Mouse (Mus musculus): ENCODE measurements around the gene Zdhhc6.

The Zdhhc6 gene

DNA sequence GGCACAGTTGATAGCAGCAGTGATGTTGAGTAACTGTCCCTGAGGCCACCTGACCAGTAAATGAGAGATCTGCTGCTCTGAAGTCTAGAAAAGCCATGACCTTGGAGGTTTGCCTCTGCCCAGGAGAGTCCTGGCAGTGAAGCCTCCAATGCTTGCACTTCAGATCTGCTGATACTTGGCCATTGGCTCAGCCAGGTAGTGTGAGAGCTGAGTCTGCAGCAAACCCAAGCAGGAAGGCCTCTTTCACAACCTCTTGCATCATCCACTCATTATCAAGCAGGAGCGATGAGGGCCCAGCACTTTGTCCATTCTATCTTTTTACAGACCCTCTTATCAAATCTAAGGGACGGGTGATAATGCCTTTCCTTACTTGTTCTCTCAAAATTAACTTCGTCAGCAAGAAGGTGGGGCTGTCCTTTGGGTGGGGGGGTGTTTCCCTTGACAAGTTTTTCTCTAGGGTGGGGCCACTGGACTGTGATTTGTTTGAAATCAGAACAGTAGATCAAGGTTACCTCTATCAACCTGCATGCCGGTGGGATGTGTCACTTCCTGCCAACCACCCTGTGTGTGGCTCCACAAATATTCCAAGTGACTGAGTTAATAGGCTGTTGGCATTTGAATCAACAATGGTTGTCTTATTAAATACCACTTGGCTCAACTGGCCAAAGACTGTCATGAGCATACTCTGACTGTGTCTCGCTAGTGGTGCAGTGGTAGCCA, 58.0 kb downstream of the Zdhhc6 start:
- no peak for DNase-seq (ENCODE audit: low read depth)

DNA sequence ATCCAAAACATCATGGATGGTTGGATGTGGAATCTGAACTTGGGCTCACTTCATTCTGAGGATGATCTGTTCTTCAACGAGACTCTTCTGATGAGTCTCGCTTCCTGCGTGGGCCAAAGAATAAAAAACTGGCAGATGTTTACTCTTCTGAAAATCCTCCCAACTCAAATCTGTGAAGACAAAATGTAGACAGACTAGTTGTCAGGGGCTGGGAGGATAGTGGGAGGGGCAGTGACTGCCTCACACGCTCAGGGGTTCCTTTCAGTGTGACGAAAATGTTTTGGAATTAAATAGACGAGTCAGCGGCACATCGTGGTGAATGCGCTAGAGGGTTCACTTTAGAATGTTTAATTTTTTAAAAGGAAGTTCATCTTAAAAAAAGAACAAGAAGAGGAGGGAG, 59.7 kb downstream of the Zdhhc6 start:
- DNase-seq (ENCODE audit: low read depth) = peak; percentile 21

DNA sequence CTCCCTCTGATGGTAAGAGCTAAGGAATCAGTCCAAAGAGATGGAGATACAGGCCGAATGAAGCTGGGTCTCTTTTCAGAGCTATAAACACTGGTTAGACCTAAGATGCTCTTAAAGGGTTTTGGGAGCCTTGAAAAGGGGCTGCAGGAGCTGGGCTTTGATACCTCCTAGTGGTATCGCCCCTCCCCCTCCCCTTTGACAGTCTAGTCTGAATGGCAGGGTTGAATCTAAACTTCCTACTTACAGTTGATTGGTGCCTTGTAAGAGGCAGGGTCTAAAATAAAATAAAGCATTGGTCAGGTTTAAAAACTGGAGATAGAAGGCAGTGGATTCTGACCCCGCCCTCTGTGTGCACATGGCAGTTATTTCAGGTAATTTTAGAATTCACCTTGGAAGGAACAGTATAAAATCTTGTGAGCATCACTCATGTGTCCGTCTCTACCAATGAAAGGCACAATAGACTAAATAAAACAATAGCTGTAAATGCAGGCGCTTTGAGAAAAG, 61.3 kb downstream of the Zdhhc6 start:
- peak; percentile 83 for DNase-seq (ENCODE audit: low read depth)

DNA sequence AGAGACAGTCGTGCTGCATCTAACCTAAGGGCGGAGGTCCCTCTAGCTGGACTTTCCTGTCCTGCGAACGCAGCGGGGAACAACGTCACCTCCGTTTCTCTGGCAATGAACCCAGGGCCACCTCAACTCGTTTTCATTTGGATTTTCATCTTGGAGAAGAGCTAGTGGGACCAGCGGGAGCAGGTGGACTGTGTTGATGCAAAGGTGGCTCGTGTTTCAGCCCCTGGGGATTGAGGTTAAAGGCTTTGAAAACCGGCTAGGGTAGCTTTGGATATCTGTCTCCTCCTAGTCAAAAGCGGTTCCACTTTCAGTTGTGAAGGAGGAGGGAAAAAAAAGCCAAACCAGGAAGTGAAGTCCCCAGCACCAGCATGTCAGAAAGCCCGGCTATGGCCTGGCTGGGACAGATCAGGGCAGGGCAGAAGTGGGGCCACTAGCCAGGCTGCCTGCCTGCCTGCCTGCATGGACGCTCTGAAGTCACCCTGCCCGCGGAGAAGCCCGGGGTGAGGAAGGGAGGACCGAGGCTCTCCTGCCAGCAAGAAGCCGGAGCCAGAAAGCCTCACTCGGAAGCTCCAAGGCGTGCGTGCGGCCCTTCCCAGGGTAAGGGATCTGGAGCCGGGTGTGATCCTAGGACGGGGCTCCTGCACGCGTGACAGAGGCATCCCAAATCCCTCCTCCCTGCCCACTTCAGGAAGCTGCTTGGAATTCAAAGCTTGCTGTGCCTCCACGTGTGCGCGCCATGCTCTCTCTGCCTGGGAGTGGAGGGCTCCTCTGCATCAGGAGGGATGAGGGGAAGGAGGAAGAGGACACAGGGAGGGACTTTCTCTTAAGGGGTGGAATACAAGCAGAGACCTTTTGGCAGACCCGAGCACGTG, 62.0 kb downstream of the Zdhhc6 start:
- peak; percentile 88 for DNase-seq (ENCODE audit: low read depth)

DNA sequence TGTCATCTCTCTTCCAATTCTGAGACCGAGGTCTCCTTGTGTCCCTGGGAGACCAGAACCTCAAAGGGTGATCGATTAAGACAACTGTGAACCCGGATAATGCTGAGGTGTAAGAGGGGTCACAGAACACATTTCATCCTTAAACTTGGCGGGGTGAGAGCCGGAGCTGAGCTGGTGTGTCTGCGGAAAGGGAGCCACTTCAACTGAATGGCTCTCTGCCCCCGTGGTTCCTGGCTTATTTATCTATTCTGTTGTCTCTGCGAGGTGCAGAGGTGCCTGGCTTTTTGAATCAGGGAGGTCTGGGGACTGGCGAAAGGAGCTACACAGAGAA, 62.6 kb downstream of the Zdhhc6 start:
- no peak for DNase-seq (ENCODE audit: low read depth)

DNA sequence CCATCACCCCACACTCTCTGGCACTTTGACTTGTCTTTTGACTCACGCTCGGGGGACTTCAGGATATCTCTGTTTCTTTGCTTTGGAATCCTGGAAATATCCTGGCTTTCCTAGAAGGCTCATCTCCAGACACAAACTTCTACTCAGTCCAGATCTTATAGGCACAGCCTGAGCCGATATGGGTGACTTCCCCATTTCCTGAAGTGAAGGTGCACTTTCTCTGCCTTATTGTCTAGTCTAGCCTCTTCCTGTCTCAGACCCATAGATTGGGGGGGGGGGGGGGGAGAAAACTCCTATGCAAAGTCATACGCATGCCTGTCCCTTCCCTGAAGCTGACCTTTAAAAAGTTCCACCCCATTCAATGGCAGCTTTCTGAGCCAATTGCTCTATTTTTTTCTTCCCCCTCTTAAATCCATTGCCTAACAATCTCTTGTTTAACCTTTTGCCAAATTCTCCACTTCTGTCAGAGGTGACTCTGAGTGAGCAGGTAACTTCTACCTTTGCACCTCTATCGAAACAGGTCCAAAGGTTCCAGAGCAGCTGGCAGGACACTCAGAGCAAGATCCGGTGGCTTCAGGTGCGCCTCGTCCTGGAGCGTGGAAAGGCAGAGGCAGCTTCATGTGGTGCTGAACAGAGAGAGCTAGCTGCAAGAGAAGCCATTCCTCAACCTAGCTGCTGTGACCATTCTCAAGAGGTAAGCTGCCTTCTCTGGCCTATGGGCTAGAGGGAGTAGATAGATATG, 64.3 kb downstream of the Zdhhc6 start, which contains the start of gene Acsl5:
Gene Acsl5 (plus strand): TSS at position 556 of the 742 bp plus-strand sequence.
- DNase-seq (ENCODE audit: low read depth) = no peak

DNA sequence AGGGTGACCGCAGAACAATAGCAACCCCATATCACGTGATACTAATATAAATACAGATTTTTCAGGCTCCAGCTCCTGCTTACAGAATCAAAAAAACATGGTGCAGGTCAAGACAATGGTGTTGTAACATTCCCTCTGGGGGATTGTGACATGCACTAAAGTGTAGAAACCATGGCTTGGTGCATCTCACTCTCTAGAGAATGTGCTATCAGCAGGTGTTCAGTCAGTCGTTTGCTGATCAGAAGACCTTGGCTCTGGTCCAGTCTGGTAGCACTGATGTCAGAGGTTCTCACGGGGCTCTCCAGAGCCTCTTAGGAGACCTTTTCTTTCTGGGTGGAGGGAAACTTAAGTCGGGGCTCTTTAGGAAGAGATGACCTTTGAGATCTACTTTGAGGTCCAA, 65.4 kb downstream of the Zdhhc6 start:
- DNase-seq (ENCODE audit: low read depth) = no peak

DNA sequence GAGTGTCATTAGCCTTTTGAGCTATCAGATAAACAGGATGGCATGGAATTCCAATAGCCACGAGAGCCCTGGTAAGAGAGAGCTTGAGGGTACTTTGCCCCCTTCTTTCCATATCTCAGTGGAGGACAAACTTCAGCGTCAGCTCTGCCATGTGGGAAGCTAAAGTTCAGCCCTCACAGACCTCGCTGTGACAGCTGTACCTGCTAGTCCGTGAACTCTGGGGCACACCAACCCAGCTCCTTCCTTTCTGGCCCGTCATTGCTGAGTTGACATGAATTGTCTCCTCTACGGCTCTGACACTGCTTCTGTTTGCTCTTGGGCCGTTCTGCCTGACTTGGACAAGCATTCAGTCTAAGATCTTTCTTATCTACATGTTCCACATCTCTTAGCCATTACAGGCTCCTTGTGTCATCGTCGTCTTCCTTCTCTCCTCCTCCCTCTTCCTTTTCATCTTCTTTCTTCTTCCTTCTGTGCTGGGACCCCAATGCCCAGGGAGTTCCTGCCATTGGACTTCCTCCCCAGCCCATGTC, 67.8 kb downstream of the Zdhhc6 start:
- DNase-seq (ENCODE audit: low read depth) = no peak

DNA sequence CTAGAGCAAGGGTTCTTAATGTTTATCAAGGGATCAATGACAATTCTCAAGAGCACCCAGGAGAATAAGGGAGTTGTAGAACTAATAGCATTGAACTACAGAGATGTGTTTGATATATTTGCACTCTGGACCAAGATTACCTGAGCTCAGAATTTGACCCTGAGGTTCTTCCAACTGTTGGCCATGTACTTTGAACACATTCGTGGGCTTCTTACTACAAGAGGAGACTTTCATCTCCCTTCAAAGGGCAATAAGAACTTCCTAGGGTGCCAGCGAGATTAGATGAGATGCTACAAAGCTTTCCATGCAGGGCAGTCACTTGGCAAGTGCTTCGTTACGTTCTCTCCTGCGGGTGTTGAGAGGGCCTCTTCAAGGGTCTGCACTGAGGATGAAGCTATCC, 68.3 kb downstream of the Zdhhc6 start:
- DNase-seq (ENCODE audit: low read depth) = no peak

DNA sequence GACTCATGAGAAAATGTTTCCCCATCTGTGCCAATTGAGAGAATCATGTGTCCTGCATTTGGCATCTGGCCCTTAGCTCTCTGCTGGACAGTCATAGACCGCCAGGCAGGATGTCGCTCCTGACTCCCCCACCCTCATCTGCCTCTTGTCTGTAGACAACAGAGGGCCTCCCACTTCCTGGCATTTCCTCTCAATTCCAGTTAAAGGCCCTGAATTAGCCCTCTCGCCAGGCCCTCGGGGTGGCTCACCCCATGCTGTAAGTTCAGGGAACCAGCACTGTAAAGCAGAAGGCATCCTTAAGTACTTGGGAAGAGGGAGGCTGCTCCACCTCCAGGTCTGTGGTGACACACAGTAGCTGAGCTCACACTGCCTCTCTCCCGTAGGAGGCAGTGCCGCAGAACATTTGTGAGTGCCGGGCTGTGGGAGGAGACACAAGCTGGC, 71.0 kb downstream of the Zdhhc6 start:
- DNase-seq (ENCODE audit: low read depth) = no peak

DNA sequence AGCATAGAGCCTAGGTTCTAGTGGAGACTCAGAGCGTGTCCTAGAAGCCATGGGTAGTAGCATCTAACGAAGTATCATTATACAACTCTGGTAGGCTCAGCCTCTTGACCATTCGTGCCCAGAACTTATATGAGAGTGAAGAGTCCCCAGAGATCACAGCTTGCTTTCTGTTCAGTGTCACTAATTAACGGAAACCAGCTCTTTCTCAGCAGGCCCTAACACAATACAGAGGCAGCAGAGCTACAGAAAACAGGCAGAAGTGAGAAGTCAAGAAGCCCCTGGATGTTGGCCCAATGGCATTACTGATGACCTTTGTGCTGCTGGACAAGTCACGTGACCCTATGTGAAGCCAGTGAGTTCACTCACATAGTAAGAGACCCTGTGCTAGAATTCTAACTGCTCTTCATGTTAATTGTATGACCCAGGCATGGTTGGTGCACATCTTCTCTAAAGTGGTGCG, 74.6 kb downstream of the Zdhhc6 start, which contains the start of gene Gucy2g:
Gene Gucy2g (minus strand): TSS at position 51 of the 460 bp plus-strand sequence.
- no peak for DNase-seq (ENCODE audit: low read depth)

DNA sequence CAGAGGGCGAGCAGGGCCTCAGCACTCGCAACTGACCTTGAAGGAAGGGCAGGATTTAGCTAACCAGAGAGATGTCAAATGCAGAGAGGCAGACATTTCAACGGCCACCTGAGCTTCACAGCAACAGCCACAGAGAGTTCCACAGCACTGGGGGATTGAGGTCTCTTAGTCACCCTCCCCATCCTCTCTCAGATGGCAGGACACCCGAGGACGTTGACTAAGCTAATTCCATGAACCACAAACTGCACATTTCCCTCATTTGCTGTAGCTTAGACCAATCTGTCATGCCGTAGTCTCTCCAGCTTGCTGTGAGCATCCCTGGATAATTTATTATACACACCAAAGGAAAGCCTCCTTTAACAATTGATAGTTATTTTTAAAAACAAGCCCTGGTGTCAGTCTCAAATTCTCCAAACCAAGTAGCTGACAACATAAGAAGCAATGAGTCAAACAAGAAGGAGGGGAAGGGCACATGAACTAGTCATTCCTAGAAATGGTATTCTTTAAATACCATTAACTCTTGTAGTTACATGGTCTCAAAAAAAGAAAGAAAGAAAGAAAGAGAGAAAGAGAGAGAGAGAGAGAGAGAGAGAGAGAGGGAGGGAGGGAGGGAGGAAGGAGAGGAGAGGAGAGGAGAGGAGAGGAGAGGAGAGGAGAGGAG, 75.9 kb downstream of the Zdhhc6 start:
- no peak for DNase-seq (ENCODE audit: low read depth)

DNA sequence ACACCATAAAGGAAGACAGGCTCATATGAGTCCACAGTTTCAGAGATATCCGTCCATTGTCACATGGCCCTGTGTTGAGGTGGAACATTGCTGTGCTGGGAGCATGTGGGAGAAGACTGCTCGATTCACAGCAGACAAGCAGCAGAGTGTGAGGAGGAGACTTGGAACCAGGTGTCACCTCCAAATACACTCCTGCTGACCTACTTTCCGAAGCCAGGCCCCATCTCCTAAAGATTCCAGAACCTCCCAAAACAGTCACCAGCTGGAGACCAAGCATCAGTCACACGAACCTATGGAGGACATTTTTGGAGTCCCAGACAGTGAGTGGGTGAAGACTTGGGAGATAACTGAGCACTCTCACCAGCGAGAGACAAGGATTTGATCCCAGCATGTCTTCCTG, 79.3 kb downstream of the Zdhhc6 start:
- no peak for DNase-seq (ENCODE audit: low read depth)

DNA sequence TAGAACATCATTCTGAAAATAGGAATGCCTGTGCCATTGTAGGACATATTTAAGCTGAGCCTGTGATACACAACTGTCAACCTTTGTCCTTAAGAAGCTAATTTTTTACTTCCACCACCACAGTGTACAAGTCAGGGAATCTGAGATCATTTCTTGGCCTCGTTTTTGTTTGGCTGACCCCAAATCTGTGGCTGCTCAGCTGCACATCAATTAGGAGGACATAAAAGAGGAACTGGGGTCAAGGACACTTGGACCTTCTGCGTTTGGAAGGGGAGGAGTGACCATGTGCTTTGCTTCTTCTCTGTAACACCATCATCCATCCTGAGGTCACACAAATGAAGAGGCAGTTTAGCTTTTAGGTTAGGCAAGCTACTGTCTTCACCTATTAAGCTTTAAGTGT, 79.8 kb downstream of the Zdhhc6 start:
- no peak for DNase-seq (ENCODE audit: low read depth)

DNA sequence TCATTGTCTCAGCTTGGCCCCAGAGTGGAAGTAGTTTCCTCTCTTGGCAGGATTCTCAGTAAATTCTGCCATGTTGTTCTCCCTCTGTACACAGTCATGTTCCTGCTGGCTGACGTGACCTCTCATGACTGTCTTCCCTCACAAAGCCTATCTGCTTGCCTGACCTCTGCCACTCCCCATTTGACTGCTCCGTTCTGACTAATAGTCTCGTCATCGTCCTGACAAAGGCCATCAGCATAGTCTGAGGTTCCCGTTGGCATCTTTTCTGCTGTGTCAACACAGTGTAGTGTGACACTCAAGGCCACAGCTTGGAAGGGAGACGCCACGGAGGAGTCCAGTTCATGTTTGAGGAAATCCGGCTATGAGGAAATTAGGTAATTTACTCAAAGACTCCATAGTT, 83.7 kb downstream of the Zdhhc6 start:
- DNase-seq (ENCODE audit: low read depth) = no peak

DNA sequence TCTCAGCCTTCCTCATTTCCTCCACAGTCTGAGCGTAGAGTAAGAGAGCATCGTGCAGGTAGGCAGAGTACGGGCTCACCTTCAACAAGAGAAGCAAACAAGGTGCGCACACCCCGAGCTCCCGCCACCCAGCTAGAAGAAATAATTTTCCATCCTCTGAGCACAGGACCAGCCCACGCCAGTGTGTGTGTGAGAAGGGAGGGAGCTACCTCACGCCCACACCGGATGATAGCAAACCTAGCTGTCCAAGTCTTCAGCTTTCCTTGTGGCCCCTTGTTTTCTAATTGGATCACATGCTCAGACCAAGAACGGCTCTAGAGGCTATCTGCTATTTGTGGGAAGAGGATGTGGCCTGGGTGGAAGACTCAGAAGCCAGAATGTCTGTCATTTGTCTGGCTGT, 84.8 kb downstream of the Zdhhc6 start:
- DNase-seq (ENCODE audit: low read depth) = no peak

DNA sequence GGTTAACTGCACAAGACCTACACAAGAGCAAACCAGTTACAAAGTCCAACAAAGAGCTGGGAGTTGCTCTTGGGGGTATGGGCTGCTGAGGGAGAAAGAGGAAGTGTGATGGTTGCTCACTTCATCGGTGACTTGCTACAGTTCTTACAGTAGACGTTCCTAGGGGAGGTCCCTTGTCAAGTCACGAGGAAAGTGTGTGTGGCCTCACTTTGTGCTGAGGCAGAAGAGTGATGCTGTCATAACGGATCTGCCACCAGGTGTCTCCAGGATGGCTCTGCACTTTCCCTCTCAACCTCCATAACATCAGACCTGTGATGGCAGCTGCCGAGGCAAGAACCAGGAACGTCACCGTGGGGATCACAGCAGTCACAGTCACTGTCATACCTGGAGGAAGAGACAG, 88.7 kb downstream of the Zdhhc6 start:
- peak; percentile 19 for DNase-seq (ENCODE audit: low read depth)

DNA sequence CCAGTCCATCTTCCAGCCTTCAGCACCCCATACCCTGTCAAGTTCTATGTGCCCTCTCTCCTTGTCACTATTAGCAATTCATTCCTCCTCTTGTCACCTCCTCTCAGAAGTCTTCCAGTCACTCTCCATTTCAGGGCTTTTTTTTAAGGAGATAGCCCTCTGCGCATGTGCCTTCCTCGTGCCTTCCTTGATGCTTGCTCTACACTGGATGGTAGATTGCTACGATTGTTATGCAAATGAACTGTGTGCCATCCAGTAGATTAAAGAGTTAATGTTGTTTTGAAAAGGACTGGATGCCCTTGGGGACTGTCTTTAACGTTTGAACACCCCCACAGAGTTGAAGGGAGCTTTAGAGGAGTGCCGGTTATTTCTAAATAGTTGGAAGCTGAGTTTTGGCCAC, 89.2 kb downstream of the Zdhhc6 start:
- no peak for DNase-seq (ENCODE audit: low read depth)

DNA sequence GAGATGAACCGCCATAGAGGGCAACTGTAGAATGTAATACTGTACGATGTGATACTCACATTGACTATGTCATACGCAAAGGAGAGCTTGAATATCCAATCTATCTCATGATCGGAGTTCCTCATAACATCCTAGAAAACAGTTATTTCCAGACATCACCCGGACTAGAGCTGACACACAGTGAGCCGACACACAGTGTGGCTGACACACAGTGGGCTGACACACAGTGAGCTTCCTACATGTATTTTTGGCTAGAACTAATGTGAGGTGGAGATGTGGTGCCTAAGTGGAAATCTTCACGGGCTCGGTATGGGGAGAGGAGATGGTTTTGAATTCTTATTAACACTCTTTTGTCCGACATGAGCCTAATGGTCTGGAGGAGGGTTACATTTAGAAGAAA, 93.6 kb downstream of the Zdhhc6 start:
- DNase-seq (ENCODE audit: low read depth) = no peak
